Mouse (Mus musculus): ENCODE results near the gene Jazf1. TPM values are rescaled to one million over a fixed set of nuclear protein-coding genes. Genes with fewer than 3 reads are reported as not detected.

Gene Jazf1
- total RNA-seq (2023) = 1 to 10 TPM; 3.0 to 4.6 TPM

GRCm38 (mm10) chr6:53067989-53068874, at the start of gene Jazf1:
Gene Jazf1, minus strand, starts transcription at chr6:53068631.

Other genes starting within 250 kb of the Jazf1 start
- 1 to 10 TPM; 1.2 to 2.1 TPM for gene Creb5, start 218.6 kb upstream of the Jazf1 start, total RNA-seq (2023)